Comparison of ENCODE assay signal across 12 mouse cellular contexts in genomic region chr9:13673304-13673703, GRCm38 (mm10).
"Had no signal": no experiment of that assay in that cellular context is flagged by ENCODE, and none has a peak within 500 bp of the region (broad histone marks: within the 10 kb centered on the region; RNA-seq: fewer than 3 reads in every experiment).

No protein-coding gene starts in this region.

- H3K36me3 ChIP-seq: limb, embryonic 13.5 days; liver, embryonic 13.5 days; midbrain, embryonic 13.5 days had no signal

- H3K4me3 ChIP-seq: limb, embryonic 13.5 days; liver, embryonic 13.5 days; midbrain, embryonic 13.5 days had no signal

- H3K4me1 ChIP-seq: limb, embryonic 13.5 days had no signal

- DNase-seq: kidney, adult 2 months; kidney, postnatal 25 days; left cerebral cortex, postnatal 4 days; liver, embryonic 13.5 days; lung, adult 2 months; lung, postnatal 14 days; lung, postnatal 4 days; thymus, adult 18-20 months; thymus, postnatal 36 days had no signal

- ATAC-seq: midbrain, embryonic 13.5 days had no signal

- H3K27me3 ChIP-seq: limb, embryonic 13.5 days; liver, embryonic 13.5 days; midbrain, embryonic 13.5 days had no signal

- H3K4me2 ChIP-seq: limb, embryonic 13.5 days; liver, embryonic 13.5 days; midbrain, embryonic 13.5 days had no signal

- H3K9ac ChIP-seq: limb, embryonic 13.5 days; liver, embryonic 13.5 days; midbrain, embryonic 13.5 days had no signal

- H3K9me3 ChIP-seq: limb, embryonic 13.5 days; liver, embryonic 13.5 days; midbrain, embryonic 13.5 days had no signal

- H3K27ac ChIP-seq: kidney, postnatal 0 days; limb, embryonic 13.5 days; liver, embryonic 13.5 days; midbrain, embryonic 13.5 days had no signal
